Mouse (Mus musculus) myocyte (in vitro differentiated cells): ENCODE measurements at regions not wholly inside any gene's neighbourhood (a gene's known extent, or its start where the extent isn't known, plus 50 kb on each side); places are given as distances from the start of the nearest gene placed in this dataset.

Experiments used
- CEBPB ChIP-seq: IDR thresholded peaks from 2 replicates; pipeline ENCODE4 v1.6.1; 2011; ENCODE audit warnings: mild to moderate bottlenecking, moderate library complexity; ENCODE audit not compliant: poor library complexity, insufficient read depth, severe bottlenecking
- E2F4 ChIP-seq: IDR thresholded peaks from one replicate; pipeline ENCODE4 v1.6.1; 2011; ENCODE audit warnings: mild to moderate bottlenecking, control low read depth, moderate library complexity; ENCODE audit not compliant: insufficient read depth
- MAX ChIP-seq: IDR thresholded peaks from one replicate; pipeline ENCODE4 v1.6.1; 2011; ENCODE audit warnings: low read depth, mild to moderate bottlenecking, control low read depth
- MYOD1 ChIP-seq, 3 experiments: IDR thresholded peaks; one replicate each; pipeline ENCODE4 v1.6.1; 2011; ENCODE audit warnings: control low read depth in 2 of 3, low read depth in 2 of 3, mild to moderate bottlenecking in 2 of 3, moderate library complexity in 1 of 3; ENCODE audit not compliant: insufficient read length in 2 of 3, control insufficient read depth in 1 of 3
- MYOG ChIP-seq, 3 experiments: IDR thresholded peaks; one replicate each; pipeline ENCODE4 v1.6.1; 2011; ENCODE audit warnings: control low read depth in 2 of 3, low read depth in 2 of 3, mild to moderate bottlenecking in 2 of 3; ENCODE audit not compliant: insufficient read length in 2 of 3, control insufficient read depth in 1 of 3, insufficient read depth in 1 of 3
- POLR2A ChIP-seq: IDR thresholded peaks from one replicate; pipeline ENCODE4 v1.6.1; 2011; ENCODE audit warnings: low read depth, mild to moderate bottlenecking, control low read depth, moderate library complexity; ENCODE audit not compliant: insufficient read length
- POLR2AphosphoS2 ChIP-seq: IDR thresholded peaks from one replicate; pipeline ENCODE4 v1.6.1; 2011; ENCODE audit warnings: low read depth, control low read depth; ENCODE audit not compliant: insufficient read length
- SRF ChIP-seq: IDR thresholded peaks from one replicate; pipeline ENCODE4 v1.6.1; 2011; ENCODE audit warnings: low read depth; ENCODE audit not compliant: control insufficient read depth, insufficient read length
- TCF12 ChIP-seq: IDR thresholded peaks from one replicate; pipeline ENCODE4 v1.6.1; 2011; ENCODE audit warnings: mild to moderate bottlenecking, control low read depth; ENCODE audit not compliant: poor library complexity, insufficient read depth, severe bottlenecking
- TCF3 ChIP-seq: IDR thresholded peaks from one replicate; pipeline ENCODE4 v1.6.1; 2011; ENCODE audit warnings: low read depth, control low read depth; ENCODE audit not compliant: insufficient read length
- USF1 ChIP-seq: IDR thresholded peaks from one replicate; pipeline ENCODE4 v1.6.1; 2011; ENCODE audit warnings: low read depth, mild to moderate bottlenecking, control low read depth, moderate library complexity

GRCm38 (mm10) chrX:145758406-145758805 is 253.4 kb upstream of the Amot start:
- TF ChIP-seq MYOG (IDR thresholded peaks at IDR 0.05; ENCODE audit: control insufficient read depth in 1 of 3, insufficient read depth in 1 of 3, insufficient read length in 2 of 3, low read depth in 2 of 3) (no peak), SRF (no peak), MYOD1 (IDR thresholded peaks at IDR 0.05; ENCODE audit: control insufficient read depth in 1 of 3, insufficient read length in 2 of 3, low read depth in 2 of 3) (no peak), MAX (no peak), POLR2A (no peak), POLR2AphosphoS2 (no peak), TCF12 (no peak), CEBPB (no peak), USF1 (no peak), TCF3 (no peak), E2F4 (no peak)
